Mouse (Mus musculus) thymus, adult 2 months (tissue): Measurements from ENCODE around the gene Mapkapk3.

Experiments
- CTCF ChIP-seq: fragments of 200-500 bp; IDR thresholded peaks from 2 replicates; pipeline ENCODE4 v1.5.1; 2012; ENCODE audit warnings: mild to moderate bottlenecking, control low read depth, low read length, moderate library complexity, borderline replicate concordance; ENCODE audit not compliant: control insufficient read depth, poor library complexity, insufficient read depth; ENCODE audit errors: extremely low read depth
- POLR2A ChIP-seq: fragments of 200-500 bp; IDR thresholded peaks from 2 replicates; pipeline ENCODE4 v1.6.1; 2012; ENCODE audit warnings: mild to moderate bottlenecking, low read length, control low read depth, moderate library complexity; ENCODE audit not compliant: control insufficient read depth, poor library complexity, insufficient read depth; ENCODE audit errors: extremely low read depth

- TF ChIP-seq CTCF = no peak
- no peak for TF ChIP-seq POLR2A
These were observed 57.5 kb downstream of the Mapkapk3 start for GRCm38 (mm10) chr9:107232140-107232539.
